Mouse (Mus musculus) gastrocnemius, adult 18-20 months (tissue): ENCODE results near the gene Ttc21a. TPM values are rescaled to one million over a fixed set of nuclear protein-coding genes. Genes with fewer than 3 reads are reported as not detected.
A peak's percentile ranks its signal among the peaks of the same experiment; 100 is the strongest.

ENCODE experiments used
- DNase-seq: peaks from one replicate; pipeline ENCODE4 v3.0.0; 2021; ENCODE audit warnings: low spot score
- long read RNA-seq, 2 experiments: library from polyadenylated mRNA; stranded (forward); transcript quantifications; one replicate each; pipeline ENCODE4 v2.0.0; 2021
- total RNA-seq, 2 experiments: library from RNA; stranded (reverse); gene quantifications; 2 replicates each; pipeline ENCODE4 v1.2.3; 2021

The Ttc21a gene
- total RNA-seq: not detected
- long read RNA-seq, experiment 1: 0 reads
- long read RNA-seq, experiment 2: 0 reads

DNA sequence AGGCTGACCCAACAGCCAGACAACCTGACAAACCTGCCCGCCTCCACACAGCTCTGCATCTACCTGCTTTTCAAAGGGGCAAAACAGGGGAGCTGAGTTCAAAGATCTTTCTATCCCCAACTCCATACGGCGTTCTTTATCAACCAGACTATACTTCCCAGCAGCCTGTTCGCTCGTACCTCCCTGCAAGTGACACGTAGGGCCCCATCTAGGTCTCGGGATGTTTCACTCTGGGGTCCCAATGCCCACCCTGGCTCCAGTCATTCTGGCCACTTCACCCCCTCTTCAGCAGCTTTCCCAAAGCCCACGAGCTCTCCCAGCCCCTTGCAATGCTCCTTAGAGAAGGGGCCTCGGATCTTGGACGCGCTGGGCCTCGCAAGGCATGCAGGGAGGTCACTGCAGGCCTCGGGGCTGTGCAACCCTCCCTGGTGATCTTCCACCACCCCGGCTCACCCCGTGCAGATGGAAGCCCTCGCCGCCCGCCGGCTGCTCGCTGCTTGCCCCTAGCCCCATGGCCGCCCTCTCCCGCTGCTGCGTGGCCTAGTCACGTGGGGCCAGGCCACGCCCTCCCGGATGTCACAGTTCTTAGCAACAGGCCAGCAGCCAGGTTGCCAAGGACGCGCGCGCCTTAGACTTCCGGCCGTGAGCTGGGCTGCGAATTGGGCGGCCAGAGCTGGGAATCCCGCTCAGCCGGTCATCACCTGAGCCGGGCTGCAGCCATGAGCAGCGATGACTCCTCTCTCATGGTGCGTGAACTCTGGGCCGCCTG, at the start of gene Ttc21a, which contains the start of gene Gorasp1:
TSS of gene Ttc21a (plus strand) at position 602 of the 769 bp plus-strand sequence.
TSS of gene Gorasp1 (minus strand) at position 561 of the 769 bp plus-strand sequence.
- peak; percentile 95 for DNase-seq

GRCm38 (mm10) chr9:119888843-119889246, 48.6 kb upstream of the Ttc21a start:
- DNase-seq: no peak

DNA sequence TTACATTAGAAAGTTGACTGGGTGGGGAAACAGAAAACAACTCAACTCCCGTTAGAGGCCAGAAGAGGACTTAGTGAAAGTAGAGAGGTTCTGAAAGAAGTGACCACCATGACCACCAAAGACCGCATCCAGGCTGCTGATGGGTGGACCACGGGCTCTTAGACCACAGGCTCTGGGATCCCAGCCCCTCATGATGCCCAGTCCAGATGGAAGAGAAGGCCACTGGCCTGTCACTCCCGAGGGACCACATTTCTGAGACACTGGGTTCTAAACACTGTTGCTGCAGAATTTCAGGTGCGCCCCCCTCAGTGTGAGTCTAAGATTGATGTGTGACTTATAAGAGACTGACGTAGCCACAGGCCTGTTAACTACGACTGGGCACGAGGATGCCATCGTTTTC, 48.0 kb upstream of the Ttc21a start:
- DNase-seq: no peak

DNA sequence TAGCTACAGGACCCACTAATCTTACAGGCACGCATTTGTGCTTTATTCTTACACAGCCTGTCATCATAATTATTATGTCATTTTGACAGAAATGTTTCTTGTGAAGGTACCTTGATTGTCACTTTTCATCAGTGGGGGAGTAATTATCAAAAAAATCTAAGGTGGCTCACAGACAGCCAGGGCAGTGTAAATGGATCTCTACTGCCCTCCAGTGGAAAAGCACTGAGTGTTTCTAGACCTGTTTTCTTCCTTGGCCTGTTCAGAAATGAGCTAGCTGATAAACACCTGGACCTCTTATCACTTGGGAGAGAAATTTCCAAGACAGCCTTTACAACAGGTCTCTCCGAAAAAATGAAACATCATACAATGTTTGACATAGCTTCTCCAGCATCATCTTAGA, 46.7 kb upstream of the Ttc21a start:
- no peak for DNase-seq

DNA sequence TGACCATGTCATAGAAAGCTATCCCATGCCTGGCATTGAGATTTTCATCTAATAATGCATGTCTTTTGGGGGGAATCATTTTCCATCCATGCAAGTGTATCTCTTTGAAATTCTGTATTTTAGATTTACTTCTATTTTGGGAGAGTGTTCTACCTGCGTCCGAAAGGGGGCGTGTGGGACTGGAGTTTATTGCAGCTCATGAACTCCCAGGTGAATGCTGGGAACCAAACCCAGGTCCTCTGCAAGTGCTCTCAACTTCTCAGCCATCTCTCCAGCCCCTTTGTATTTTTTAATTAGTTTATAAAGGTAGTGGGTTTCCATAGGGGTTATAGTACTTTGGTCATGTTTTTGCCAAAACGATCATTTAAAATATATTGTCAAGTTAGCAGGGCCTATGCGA, 43.5 kb upstream of the Ttc21a start:
- no peak for DNase-seq

DNA sequence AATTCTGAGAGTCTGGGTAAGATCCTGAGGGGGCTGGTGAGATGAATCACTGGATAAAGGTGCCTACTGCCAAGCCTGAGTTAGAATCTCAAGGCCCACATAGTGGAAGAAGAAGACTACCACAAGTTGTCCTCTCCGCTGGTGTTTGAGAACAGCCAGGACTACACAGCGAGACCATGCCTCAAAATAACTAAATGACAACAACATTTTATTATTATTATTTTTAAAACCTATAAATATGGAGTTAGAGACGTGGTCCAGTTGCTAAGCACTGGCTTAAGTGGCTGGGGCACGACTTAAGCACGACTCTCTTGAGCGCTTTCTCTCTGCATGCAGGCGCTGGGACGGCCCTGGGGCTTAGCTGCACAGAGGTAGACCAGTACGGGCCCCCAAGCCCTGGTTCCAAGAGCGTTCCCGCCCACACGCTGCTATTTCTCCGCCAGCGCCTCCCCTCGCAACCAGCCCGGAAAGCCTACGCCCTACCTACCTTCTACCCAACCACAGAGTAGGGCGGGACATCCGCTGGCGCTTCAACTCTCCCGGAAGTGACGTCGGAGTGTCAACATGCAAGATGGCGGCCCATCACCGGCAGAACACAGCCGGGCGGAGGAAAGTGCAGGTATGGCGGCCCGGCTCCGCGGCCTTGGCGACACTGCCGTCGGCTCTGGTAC, 42.9 kb upstream of the Ttc21a start, which contains the start of gene Wdr48:
TSS of gene Wdr48 (plus strand) at position 540 of the 671 bp plus-strand sequence.
- DNase-seq: peak; percentile 98

- peak; percentile 14 for DNase-seq
Observed at GRCm38 (mm10) chr9:119895040-119895721, 42.2 kb upstream of the Ttc21a start.

DNA sequence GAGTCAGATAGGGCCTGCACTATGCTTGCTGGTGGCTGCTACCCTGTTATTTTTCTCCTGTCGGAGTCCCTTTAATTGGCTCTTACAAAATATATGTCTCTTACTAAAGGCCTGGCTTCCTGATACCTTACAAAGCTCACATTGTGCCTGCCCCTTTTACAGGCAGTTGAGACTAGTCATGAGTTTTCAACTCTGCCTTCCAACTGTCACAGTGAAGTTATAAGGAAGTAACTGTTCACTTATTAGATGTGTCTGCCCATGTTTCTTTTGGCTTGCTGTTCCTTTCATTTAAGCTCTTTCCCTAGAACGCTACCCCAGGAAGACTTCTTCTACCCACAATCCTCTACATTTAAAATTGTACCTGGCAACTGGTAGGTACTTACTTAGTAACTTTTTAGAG, 38.0 kb upstream of the Ttc21a start:
- no peak for DNase-seq

DNA sequence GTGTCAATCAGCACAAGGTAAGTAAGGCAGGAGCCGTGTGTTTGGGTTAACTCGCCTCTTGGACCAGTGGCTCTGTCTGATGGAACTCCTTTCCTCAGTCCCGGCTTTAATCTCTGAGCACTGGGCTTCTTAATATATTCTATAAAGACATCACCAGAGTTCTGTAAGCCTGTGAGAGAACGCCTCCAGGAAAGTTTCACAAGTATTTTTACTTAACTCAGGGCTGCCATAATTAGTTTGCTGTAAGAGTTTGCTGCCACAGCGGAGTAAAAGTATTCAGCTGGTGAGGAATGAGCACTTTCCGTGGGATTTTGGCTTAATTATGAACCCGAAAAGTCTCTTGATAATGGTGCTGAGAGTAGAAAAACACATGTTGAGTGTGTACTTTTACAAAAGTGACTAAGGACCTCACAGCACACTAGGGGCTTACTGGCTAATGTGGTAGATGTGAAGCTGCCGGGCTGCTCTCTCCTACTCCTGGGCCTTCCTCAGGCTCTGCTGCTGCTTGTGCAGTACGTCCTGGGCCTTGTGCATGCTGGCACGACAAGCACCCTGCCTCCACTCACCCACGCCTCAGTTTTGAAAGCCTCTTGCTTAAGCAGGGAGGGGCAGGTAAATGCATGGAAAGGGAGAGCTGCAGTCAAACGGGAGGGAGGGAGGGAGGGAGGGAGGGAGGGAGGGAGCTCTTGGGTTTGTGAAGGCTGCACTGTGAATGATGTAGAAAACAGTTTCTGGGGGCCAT, 34.8 kb upstream of the Ttc21a start:
- DNase-seq: no peak

GRCm38 (mm10) chr9:119908708-119909107, 28.7 kb upstream of the Ttc21a start:
- DNase-seq: no peak

GRCm38 (mm10) chr9:119909931-119910330, 27.5 kb upstream of the Ttc21a start:
- DNase-seq: no peak

- DNase-seq: no peak
Observed at GRCm38 (mm10) chr9:119913087-119913838, 24.1 kb upstream of the Ttc21a start.

DNA sequence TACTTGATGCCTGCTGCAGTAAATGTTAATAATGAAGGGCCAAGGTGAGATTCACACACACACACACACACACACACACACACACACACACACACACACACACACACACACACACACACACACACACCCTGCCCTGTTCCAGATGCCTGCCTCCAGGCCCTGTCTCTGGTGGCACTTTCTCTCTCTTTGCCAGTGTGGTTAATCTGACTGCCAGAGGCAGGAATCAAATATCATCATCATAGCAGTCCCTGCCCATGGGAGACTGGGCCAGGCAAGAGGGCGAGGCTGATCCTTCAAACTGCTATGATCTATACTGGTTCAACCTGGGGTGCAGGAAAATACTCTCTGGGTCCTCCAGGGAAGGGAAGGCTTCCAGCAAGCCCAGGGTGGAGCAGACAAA, 17.5 kb upstream of the Ttc21a start:
- peak; percentile 35 for DNase-seq

- DNase-seq: no peak
Observed at GRCm38 (mm10) chr9:119923462-119923861, 13.9 kb upstream of the Ttc21a start.

GRCm38 (mm10) chr9:119925120-119925657, 12.2 kb upstream of the Ttc21a start:
- DNase-seq: no peak

DNA sequence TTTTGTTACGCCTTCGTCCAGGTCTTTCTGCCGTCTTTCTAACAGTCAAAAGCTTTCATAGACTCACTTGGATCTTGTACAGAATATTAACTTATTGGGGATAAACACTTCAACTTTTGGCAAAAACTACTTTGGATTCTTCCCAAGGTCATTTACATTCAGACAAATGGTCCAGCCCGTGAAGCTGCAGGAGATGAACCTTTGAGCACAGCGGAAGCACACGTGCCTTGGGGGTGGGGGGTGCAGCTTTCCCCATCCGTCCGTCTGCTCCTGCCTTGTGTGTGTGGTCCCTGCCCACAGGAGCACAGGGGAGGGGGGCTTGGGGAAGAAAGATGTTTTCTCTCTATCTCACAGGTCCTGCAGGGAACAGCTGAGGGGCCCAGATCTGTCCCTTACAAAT, 11.7 kb upstream of the Ttc21a start:
- no peak for DNase-seq

DNA sequence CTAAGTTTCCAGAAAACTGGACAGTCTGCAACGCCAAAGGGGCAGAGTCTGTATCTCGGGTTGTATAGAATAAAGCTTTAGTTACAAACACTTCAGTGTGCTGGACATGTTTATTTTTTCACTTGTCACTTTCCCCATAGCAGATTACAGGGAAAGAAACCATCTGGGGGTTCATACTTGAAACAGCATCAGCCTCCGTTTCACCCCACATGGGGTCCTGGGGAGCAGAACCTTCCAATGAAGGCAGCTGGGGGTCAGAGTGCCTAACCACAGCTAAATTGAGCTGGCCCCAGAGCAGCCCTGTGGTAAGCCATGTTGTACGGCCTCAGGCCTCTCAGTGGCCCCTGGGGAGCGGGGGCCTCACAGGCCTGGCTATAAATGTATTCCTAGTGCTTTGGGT, 10.9 kb upstream of the Ttc21a start:
- no peak for DNase-seq

DNA sequence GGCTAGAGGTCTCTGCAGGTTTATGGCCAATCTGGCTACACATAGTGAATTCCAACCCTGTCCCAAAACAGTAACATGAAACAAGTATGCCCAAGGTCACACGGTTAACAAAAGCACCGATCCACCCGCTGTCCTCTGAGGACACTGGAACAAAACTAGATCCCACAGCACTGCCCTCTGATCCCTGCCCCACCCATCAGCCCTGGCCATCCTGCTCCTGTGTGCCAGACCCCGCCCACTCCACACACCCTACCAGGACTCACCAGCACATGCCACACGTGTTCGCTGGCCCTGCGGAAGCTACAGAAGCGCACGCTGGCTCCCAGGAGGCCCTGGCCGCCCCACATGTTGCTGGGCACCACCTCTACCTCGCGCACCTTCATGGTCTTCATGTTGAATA, 5.0 kb upstream of the Ttc21a start:
- DNase-seq: no peak

- DNase-seq: no peak
Observed at GRCm38 (mm10) chr9:119933675-119934074, 3.7 kb upstream of the Ttc21a start.

- DNase-seq: no peak
Observed at GRCm38 (mm10) chr9:119938496-119938895, 1.1 kb downstream of the Ttc21a start.
